Mouse (Mus musculus) E14TG2a.4 (cell line): Measurements from ENCODE around the gene Ncapd2.

ENCODE experiments used
- CTCF ChIP-seq: conservative IDR thresholded peaks from 2 replicates; pipeline ENCODE4 v1.5.1; 2014; ENCODE audit warnings: low read length
- POU5F1 ChIP-seq: IDR thresholded peaks from 2 replicates; pipeline ENCODE4 v1.6.1; 2014; ENCODE audit warnings: low read length, borderline replicate concordance

DNA sequence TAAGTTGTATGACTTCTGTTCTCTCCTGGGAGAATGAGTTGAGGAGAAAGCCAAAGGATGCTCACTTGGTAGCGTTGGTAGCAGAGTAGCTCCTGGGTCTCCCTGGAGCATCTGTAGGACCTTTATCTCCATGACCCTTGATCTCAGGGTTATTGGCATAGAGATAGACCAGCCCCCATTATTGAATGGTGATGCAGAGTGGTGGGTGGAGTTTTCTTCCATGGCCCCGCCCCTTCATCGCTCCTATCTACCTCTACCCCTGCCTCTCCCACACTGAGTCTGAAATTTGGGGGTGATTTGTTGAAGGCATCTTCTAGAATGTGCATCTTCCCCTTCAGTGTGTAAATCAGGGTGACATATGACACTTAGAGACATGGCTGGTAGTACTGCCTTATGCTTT, 35.0 kb downstream of the Ncapd2 start:
- TF ChIP-seq CTCF: no peak
- no peak for TF ChIP-seq POU5F1
